Mouse (Mus musculus) lung, adult 10 weeks (tissue): ENCODE data around the gene Exosc10. TPM values are rescaled to one million over a fixed set of nuclear protein-coding genes. Genes with fewer than 3 reads are reported as not detected.

Source experiments
- polyA plus RNA-seq: library from polyadenylated mRNA; stranded (reverse); fragments of 350-450 nt; fragmentation: Illumina TruSeq; extraction: RNeasy Lipid Tissue Mini Kit (QIAGEN cat#74804); gene quantifications from one replicate; pipeline ENCODE4 v1.2.3, GENCODE M21; 2014; ENCODE audit warnings: low read depth, low replicate concordance; ENCODE audit not compliant: insufficient read depth

Gene Exosc10
- 21.3 TPM for polyA plus RNA-seq

GRCm38 (mm10) chr4:148558297-148559000 is at the start of gene Exosc10:
Gene Exosc10 (plus strand): TSS chr4:148558429.

GRCm38 (mm10) chr4:148591171-148591630 is 33.0 kb downstream of the Exosc10 start, which contains the start of gene Srm:
Gene Srm (plus strand): TSS chr4:148591503.

GRCm38 (mm10) chr4:148602357-148603120 is 44.3 kb downstream of the Exosc10 start, which contains the start of gene Masp2:
Gene Masp2 (plus strand): TSS chr4:148602554.

GRCm38 (mm10) chr4:148626623-148627185 is 68.5 kb downstream of the Exosc10 start, which contains the start of gene Tardbp:
Gene Tardbp (minus strand): TSS chr4:148627019.

Other genes starting within 250 kb of the Exosc10 start
- gene Ubiad1, start 113.7 kb upstream of the Exosc10 start, polyA plus RNA-seq: 5.5 TPM
- gene Mtor, start 109.8 kb upstream of the Exosc10 start, polyA plus RNA-seq: 5.0 TPM
- gene Angptl7, start 58.0 kb upstream of the Exosc10 start, polyA plus RNA-seq: 2.0 TPM
- 18.8 TPM for gene Srm, start 33.1 kb downstream of the Exosc10 start, polyA plus RNA-seq
- gene Masp2, start 44.1 kb downstream of the Exosc10 start, polyA plus RNA-seq: 0.27 TPM
- 156 TPM for gene Tardbp, start 68.6 kb downstream of the Exosc10 start, polyA plus RNA-seq
- gene Gm572, start 84.9 kb downstream of the Exosc10 start, polyA plus RNA-seq: not detected
- gene Casz1, start 246.0 kb downstream of the Exosc10 start, polyA plus RNA-seq: 8.4 TPM